Mouse (Mus musculus) adrenal gland, postnatal 36 days (tissue): ENCODE data around the gene Fgr. TPM values are rescaled to one million over a fixed set of nuclear protein-coding genes. Genes with fewer than 3 reads are reported as not detected.

ENCODE experiments used
- DNase-seq, 2 experiments: peaks; one replicate each; pipeline ENCODE4 v3.0.0; 2021; ENCODE audit warnings: mixed read lengths in 1 of 2
- total RNA-seq, 2 experiments: library from RNA; stranded (reverse); gene quantifications; 2 replicates each; pipeline ENCODE4 v1.2.3; 2021

Fgr gene
- total RNA-seq, 2 experiments from 2014 or later: 0.30 to 0.40 TPM

DNA sequence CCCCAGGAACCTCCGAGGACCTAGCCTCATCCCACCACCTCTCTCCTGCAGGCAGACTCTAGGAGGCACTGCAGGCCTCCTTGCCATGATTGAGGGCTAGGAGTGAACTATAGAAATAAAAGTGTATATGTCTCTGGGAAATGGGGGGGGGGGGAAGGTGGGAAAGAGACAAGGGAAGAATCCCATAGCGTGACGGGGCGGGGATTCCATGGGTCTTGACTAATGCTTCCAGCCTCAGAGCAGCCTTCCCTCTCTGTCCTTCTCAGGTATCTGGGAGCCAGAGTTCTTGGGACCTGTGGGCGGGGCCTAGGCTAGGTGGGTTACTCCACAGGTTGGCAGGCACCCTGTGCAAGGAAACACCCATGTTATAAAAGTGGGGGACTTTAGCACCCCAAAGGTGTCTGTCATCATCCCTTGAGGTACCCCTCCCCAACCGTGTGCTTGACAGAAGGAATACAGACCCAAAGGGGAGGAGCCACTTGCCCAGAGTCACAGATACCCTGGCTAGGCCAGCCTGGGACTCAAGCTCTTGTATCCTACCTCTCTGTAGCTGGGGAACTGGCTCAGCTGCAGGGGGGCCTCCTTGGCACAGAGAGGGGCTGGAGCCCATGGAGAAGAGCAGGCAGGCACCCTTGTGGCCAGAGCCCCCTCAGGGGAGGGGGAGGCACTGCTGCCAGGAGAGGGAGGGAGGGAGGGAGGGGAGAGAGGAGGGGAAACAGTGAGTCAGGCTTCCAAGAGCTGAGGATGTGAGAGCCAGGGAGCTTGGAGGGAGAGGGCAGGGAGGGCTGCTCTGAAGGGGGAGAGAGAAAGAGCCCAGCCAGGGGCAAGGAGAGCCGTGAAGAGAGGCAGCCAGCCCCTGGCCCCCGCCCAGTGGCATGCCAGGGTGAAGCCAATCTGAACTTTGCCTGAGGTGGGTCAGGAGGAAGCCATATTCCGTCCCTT lies 42.1 kb downstream of the Fgr start:
- no peak for DNase-seq

DNA sequence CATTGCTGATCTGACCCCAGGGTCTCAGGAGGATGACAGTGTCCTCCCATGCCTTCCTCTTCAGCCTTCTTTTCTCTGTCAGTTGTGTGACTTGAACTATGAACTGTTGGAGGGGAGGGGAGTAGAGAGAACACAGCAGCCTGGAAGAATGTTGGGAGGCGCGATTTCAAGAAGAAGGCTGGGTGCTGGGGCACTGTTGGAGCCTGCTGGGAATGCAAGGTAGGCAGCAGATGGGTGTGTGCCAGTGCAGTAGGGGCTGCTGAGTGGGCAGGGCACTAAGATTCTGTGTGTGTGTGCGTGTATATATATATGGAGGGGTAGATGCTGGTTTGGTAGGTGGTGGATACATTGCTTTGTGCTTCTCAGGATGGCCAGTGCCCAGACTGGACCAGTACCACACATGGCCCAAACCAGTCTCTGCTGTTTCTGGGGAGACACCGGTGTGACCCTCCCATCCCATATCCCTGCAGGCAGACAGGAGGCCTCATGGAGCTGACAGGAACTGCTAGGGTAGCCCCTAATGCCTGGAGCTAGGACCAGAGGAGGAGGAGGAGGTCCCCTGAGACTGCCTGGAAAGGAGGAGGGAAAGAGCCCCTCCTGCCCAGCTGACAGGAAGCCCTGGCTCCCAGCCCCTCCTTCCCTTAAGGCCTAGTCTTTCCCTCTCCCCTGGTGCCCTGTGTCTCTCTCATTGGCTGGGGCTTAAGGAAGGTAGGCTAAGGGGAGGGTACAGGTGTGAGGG lies 43.0 kb downstream of the Fgr start:
- DNase-seq: no peak

DNA sequence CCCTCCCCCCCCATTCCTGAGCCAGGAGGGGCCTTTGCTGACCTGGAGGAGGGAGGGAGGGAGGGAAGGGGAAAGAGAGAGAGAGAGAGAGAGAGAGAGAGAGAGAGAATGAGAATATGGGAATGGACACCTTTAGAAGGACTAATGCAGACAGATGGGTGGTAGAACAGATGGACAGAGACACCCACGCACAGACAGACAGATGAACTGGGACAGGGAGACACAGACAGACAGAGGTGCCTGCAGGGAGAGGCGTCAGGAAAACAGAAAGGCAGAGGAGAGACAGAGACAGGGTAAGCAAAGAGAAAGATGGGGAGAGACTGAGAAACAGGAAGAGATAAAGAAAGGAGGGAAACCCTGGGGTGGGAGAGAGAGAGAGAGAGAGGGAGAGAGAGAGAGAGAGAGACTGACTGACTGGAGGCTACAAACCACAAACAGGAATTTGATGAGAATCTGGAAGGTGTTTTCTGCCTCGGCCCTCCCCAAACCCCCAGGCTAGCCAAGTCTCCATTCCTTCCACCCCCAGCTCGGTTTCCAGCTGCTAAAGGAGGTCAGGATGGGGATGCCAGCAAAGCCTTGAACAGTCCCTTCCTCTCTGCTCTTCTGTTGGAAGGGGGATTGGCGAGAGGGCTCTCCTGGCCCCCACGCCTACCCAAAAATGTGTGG lies 43.8 kb downstream of the Fgr start:
- DNase-seq: no peak

DNA sequence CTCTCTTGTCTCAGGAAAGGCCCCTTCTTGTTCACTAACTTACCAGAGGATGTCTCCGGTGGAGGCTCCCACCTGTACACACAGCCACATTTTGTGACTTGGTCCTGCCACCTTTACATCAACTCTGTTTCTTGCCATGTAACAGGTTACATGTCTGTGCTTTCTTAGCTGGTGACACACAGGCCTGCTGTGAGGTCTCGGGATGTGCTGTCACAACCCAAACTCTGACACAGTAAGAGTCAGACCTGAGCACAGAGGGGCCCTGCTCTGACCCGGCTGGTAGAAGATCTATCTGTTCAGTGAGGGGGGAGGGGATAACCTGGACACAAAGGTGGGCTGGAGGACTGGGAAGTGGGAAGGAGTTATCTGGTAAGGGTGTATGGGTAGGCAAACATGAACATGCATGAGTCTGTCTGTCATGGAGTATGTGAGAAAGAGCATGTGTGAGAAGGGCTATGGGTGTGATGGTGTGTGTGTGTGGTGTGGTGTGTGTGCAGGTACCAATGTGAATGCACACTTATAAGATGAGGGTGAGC lies 44.4 kb downstream of the Fgr start:
- no peak for DNase-seq

DNA sequence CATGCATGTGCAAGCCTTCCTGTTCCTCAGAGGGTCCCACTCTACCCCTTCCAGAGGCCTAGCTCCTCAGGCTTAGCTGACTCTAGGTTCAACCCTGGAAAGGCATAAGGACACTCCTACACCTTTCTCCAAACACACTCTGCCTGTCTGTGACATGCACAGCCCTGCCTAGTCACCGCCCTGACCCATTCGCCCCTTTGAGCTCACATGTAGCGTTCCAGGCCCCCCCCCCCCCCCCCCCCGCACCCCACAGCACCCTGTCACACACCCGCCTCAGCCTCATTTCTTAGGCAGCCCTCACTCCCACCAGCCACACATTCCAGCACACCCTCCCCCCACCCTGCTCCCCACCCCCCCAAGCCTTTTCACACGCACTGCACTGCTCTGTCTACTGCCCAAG lies 46.8 kb downstream of the Fgr start:
- DNase-seq: no peak

DNA sequence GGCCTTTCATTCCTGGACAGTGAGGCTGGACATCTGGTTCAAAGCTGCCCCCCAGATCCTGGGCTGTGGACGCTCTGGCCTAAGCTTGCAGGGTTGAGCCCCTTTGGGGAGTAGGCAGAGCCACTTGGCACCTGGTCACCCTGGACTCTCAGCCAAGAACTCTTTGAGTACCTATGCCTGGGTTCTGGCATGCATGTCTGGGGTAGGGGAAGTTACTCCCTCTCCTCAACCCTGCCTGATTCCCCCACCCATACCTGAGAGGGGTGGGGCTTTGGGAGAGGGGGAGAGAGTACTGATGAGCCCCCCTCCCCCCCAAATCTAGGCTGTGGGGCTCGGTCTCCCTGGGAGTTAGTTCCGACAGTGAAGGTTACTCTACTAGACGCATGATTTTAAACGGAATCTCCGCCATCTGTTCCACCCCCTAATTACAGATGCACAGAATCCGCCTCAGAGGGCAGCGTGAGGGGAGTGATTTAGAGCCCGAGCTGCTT lies 47.3 kb downstream of the Fgr start:
- DNase-seq: no peak

DNA sequence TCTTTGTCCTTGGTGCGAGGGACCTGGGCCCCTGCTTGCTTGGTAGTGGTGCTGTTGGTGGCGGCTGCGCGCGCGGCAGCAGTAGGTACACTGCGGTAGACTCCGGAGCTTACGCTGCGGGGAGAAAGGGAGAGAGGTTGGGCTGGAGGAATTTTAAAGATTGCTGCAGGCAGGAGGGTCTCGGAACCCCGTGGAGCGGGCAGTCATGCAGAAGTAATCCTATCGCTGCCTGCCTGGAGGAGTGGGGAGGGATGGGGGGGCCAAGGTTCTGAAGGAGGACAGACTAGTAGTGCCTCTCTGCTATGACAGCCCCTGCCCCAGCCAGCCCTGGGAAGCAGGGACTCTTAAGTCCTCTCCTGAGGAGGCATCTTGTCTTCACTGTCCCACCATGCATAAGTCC lies 48.3 kb downstream of the Fgr start:
- no peak for DNase-seq

DNA sequence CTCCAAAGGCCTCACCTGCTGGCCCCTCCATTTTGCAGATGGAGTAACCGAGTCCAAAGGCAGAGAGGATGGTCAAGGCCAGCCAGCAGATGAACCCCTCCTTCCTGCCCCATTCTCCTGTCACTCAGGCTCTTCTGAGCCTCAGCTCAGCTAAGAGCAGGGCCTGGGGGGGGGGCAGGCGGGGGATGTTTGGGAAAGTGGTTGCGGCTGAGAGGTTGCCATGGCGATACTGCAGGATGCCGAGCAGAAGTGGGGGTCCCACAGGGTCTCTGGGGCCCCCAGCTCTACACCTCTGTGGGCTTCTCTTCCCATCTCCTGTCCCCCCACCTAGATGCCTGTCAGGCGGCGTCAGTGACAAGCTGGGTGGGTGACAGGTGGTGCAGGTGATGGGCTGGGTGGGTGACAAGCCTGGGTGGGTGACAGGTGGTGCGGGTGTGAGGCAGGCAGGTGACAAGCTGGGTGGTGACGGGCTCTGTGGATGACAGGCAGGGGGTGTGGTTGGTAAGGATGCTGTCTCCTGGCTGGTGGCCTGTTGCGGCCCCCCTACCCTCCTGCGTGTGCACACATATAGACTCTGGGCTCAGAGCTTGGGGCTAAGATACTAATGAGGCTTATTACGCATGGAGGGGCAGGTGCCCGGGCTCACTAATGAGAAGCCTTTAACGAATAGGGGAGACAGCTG lies 49.2 kb downstream of the Fgr start:
- no peak for DNase-seq

DNA sequence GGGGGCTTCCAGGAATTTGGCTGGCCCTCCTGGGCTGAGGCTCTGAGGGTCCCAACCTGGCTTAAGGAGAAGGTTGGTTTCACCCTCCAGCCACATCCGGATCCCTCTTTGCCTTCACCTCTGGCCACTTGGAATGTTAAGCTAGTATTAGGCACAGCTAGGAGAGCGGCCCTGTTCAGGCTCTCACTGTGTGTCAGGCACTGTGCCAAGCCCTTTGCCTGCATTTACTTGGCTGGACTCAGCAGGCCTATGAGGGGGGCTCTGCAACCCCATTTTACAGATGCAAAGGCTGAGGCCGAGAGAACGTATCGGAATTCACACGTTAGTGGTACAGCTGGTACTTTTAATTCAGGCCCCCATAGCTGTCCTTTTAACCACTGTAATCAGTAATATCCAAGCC lies 49.7 kb downstream of the Fgr start:
- DNase-seq: no peak

DNA sequence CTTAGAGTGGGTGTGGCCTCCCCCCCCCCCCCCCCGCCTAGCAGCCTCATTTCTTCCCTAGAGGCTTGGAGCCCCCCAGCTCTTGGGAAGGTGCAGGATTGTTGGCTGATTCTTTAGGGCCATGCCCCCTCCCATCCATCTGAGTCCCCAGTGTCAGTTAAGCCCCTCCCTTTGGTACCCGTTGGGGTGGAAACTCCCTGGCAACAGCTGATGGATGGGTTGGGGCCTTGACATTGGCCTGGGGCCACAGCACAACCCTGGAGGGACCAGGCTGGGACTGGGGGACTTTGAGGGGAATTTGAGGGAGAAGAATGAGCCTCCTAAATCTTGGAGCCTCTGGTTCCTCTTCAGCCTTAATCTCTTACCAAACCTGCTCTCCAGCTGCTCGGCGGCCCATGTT lies 50.5 kb downstream of the Fgr start:
- DNase-seq: no peak

DNA sequence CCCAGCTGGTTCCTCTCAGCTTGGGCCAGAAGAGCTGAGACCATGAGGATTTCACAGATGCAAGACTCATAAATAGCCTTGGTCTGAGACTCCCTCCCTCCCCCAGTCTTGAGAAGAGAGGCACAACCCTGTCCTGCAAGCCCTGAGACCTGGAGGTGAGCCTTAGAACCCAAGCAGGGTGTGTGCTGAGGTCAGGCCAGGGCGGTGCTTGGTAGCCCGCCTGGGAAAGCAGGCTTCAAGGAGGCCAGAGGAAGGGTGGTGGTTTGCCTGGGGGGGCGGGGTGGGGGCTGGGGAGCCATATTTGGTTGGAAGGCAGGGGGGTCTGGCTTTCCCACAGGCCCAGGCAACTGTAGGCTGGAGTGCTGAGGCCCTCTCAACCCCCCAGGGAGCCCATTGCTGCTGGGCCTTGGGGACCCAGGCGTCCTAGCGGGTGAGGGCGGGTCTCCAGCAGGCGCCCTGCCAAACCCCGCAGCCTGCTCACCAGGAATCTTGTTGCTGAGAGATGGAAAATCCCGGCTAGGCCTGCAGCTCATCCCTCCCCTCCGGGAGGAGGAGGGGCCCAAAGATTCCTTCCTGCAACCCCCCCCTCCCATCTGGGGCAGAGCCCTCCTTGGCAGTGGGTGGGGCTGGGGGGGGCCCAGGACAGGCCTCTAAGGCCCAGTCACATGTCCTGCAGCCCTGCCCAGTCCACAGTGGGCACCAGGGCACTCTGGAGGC lies 51.2 kb downstream of the Fgr start:
- DNase-seq: peak; percentile 67 to 81

DNA sequence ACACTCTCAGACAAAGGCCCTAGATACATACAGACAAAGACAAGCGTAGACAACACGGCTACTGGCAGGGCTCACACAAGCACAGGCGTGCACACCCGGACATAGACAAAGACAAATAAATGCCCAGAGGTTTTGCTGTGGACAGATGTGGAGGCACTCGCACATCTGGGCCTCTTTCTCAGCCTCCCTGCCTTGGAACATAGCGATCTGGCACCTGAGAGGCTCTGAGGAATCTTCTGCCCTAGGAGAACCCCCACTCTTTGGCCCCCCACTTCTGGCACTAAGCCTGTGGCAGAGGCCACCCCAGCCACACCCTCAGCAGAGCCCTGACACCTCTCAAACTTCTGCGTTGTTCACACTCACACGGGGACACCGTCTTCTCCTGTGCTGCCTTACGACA lies 52.4 kb downstream of the Fgr start:
- no peak for DNase-seq

DNA sequence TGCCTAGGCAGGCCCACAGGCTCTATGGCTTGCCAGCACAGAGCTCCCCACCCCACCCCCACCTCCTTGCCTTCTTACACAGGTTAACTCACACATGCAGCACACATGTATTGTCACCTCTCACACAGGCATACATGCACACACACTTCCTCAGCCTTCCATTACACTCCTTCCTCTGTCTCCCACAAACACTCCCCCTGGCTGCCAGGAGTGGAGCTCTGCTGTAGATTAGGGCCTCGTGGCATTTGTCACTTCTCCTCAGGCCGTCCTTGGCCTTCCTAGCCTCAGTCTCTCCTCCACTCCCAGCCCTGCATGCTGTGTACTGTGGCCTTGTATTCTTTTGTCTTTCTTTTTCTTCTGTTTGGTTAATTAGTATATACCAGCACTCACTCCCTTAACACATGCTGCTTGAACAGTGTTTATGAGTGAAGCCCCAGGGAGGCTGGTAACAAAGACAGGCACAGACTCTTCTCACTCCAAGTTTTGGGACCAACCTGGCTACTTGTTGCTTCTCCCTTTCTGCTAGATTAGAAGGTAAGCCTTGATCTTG lies 53.0 kb downstream of the Fgr start:
- peak; percentile 58 to 68 for DNase-seq

DNA sequence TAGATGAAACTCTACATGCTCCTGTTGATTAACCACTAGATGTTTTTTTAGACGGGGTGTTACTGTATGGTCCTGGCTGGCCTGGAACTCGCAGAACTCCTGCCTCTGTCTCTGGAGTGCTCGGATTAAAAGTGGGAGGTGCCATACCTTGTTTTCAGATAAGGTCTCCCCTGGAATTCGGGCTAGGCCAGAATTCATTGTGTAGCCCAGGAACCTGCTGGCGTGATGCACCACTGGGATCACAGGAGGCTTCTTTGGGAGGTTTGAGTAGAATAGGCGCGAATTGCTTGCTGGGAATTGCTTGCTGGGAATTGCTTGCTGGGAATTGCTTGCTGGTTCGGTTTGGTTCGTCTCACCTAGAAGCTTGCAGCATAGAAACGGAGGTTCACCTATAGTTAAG lies 53.8 kb downstream of the Fgr start:
- no peak for DNase-seq

DNA sequence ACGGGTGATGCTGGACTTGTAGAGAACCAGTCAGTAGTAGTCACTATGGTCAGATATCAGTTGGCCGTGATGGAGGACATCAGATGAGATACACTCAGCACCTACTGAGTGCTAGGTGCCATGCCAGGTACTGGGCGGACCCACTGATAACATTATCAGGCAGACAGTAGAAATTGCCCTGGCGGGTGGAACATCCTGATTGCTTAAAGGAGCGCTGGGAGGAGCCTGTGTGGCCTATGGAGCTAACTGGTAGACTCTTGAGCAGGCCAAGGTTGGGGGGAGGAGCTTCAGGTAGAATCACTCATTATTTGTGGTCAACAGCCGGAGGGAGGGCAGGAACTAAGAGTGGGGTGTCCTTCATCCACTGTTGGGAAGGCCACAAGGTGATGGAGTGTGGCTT lies 54.3 kb downstream of the Fgr start:
- DNase-seq: peak; percentile 71 to 75

DNA sequence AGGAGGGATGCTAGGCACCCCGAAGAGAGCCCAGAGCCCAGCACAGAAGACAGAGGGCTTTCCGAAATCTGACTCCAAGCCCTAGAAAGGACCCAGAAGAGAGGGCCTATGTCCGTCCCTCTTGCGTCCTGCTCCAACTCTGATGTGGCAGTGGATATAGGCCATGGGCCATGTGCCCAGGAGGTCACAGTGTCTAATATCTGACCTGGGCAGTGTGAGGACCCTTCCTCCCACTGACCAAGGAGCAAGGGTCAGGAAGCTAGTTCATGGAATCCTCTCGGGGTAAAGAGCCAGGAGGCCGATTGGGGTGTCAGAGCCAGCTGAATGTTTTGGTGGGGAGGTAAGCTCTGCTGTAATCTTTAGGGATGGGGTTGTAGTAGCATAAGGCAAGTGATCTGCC lies 55.0 kb downstream of the Fgr start:
- DNase-seq: no peak

DNA sequence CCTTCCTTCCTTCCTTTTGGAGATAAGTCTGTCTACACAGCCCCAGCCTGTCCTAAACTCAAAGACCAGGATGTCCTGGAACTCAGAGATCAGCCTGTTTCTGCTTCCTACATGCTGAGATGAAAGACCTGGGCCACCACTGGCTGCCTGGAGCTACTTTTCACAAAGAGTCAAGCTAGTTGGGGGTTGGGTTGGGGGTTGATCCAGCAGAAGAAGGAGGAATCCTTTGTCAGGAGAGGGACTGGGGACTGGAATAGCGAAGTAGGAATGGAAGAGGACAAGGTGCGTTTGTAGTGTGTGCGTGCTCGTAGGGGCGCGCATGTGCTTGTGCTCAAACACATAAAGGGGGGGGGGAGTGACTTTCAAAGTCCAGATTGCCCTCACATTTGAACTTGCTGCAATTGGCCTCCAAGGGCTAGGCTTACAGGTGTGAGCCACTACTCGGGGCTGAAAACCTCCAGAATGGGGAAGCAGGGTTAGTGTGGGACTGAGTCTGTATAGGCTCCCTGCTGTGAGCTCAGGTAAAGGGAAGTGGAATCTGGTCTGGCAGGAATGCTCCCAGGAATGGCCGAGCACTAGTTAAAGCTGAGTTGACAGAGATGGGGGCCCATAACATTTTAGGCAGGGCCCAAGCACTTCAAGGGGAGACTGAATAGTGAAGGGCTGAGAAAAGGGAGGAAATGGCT lies 58.7 kb downstream of the Fgr start:
- DNase-seq: no peak

DNA sequence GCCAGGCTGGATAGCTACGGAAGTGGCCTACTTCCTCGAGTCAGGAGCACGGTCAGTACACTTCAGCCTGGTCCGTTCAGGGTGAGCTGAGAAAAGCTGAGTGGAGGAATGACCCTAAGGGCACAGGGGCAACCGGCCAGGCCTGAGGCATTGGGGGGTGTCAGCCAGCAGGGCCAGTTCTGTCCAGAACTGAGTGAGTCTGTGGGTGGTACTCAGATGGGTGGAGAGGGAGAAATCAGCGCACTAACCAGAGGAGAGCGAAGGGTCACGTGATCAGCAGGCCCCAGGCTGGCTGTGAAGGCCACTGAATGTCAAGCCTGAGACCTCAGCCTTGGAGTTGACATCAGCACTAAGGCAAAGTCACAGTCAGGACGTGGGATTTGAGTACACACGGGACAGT lies 60.6 kb downstream of the Fgr start:
- peak; percentile 69 to 79 for DNase-seq

DNA sequence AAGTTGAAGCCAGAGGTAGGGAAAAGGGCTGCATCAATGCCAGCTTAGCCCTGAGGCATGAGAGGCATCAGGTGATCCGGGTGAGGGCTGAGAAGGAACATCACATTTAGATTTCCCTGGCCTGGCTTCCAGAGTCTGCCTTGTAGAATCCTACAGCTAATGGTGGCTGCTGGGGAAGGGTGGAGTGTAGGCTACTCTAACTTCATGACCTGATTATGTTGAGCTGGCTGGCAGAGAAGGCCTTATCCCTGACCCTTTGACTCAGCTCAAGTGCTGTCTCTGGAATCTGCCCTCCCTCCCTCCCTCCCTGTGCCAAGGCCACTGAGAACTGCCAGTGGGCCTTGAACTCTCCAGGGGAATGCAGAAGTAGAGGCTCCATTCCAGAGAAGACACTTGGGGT lies 61.6 kb downstream of the Fgr start:
- peak; percentile 75 to 76 for DNase-seq

DNA sequence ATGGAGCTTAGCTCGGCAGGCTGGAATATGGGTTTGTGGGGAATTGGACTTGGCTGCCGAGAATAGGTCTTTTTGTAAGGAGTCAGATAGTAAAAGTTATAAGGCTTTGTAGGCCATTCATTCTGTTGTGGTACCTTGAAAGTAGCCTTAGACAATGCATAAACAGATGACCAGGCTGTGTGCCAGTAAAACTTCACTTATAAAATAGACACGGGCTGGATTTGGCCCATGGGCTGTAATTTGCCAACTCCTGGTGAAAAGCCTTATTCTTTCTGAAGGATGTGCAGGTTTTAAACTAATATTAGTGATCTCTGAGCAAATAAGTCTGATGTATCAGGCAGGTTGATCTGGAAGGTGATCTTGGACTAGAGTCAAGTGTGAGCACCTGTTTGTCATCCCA lies 62.1 kb downstream of the Fgr start:
- DNase-seq: peak in 1 of 2 experiments; percentile 18
